Mouse (Mus musculus) stomach, postnatal 0 days (tissue): ENCODE measurements around the gene Fam71f1. TPM values are rescaled to one million over a fixed set of nuclear protein-coding genes. Genes with fewer than 3 reads are reported as not detected.

ENCODE experiments used
- ATAC-seq: fragments of 200-750 bp; cut with Nextera tagmentation; 2 replicates; pipeline ENCODE4 v1.8.0; 2017; ENCODE audit not compliant: low FRiP score, low TSS enrichment
- DNase-seq: peaks from one replicate; pipeline ENCODE4 v3.0.0-alpha.2; 2016; ENCODE audit warnings: low spot score
- H3K27ac ChIP-seq: fragments of 300-500 bp; sonication (generic); replicated peaks from 2 replicates; pipeline ENCODE4 v1.5.1; 2014; ENCODE audit warnings: mild to moderate bottlenecking, control low read depth
- H3K27me3 ChIP-seq: fragments of 300-500 bp; sonication (generic); 2 replicates; pipeline ENCODE4 v1.6.1; 2014; ENCODE audit warnings: low read length; ENCODE audit not compliant: control insufficient read depth, insufficient read depth
- H3K36me3 ChIP-seq: fragments of 300-500 bp; sonication (generic); 2 replicates; pipeline ENCODE4 v1.6.1; 2014; ENCODE audit warnings: low read length, mixed read lengths; ENCODE audit not compliant: control insufficient read depth, insufficient read depth
- H3K4me1 ChIP-seq: fragments of 300-500 bp; sonication (generic); replicated peaks from 2 replicates; pipeline ENCODE4 v1.6.1; 2014; ENCODE audit warnings: antibody characterized with exemption; ENCODE audit not compliant: control insufficient read depth, insufficient read depth
- H3K4me2 ChIP-seq: fragments of 300-500 bp; sonication (generic); replicated peaks from 2 replicates; pipeline ENCODE4 v1.6.1; 2014; ENCODE audit warnings: low read depth, mild to moderate bottlenecking, control low read depth, moderate library complexity
- H3K4me3 ChIP-seq: fragments of 300-500 bp; sonication (generic); 2 replicates; pipeline ENCODE4 v1.5.1; 2014; ENCODE audit warnings: low read depth, low read length, control low read depth
- H3K9ac ChIP-seq: fragments of 300-500 bp; sonication (generic); 2 replicates; pipeline ENCODE4 v1.6.1; 2014; ENCODE audit warnings: mild to moderate bottlenecking, low read length, control low read depth, mixed read lengths
- H3K9me3 ChIP-seq: fragments of 300-500 bp; sonication (generic); 2 replicates; pipeline ENCODE4 v1.6.1; 2016; ENCODE audit warnings: low read length; ENCODE audit not compliant: control insufficient read depth
- CTCF ChIP-seq: IDR thresholded peaks from 2 replicates; pipeline ENCODE4 v1.5.1; 2016; ENCODE audit warnings: antibody characterized with exemption, low read depth, mild to moderate bottlenecking, moderate library complexity
- EP300 ChIP-seq: optimal IDR thresholded peaks from 2 replicates; pipeline ENCODE3; 2016; ENCODE audit warnings: antibody characterized with exemption
- WGBS: fragments of 180-500 bp; shearing (Covaris S2); extraction: QIAGEN DNeasy Blood & Tissue Kit; methylation state at CpG from one replicate; pipeline ENCODE4 v1.1.7; 2014; 5-methylcytosine and 5-hydroxymethylcytosine counted together
- polyA plus RNA-seq: library from polyadenylated mRNA; unstranded; fragments of >200 nt; fragmentation: Nextera tagmentation; extraction: Ambion mirVana; gene quantifications from 2 replicates; pipeline ENCODE4 v1.2.1, GENCODE M21; 2015

Fam71f1 gene
- polyA plus RNA-seq, result not detected in 2 replicates

DNA sequence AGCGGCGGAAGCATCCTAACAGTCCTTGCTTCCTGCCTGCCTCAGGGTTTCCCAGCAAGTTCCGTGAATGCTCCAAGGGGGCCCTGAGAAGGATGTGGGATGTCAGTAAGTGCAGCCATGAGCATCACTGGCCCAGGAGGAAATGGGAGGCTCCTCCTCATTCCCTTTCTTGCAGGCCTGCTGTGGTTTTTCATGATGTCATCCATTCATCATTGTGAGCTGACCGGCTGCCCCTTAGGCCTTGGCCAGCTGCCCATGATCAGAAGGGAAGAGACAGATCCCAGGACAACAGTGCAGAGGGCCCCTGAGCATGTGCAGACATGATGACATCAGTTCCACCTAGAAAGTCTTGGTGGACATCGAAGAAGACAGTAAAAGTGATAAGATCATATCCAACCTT lies at the start of gene Fam71f1:
Fam71f1 (plus strand) TSS at position 262 of the 400 bp plus-strand sequence.
- peak; percentile 24; the same call in 1 of the 2 replicates for ATAC-seq
- no peak for DNase-seq
- H3K27ac ChIP-seq, result no peak within 1 kb of the TSS

DNA sequence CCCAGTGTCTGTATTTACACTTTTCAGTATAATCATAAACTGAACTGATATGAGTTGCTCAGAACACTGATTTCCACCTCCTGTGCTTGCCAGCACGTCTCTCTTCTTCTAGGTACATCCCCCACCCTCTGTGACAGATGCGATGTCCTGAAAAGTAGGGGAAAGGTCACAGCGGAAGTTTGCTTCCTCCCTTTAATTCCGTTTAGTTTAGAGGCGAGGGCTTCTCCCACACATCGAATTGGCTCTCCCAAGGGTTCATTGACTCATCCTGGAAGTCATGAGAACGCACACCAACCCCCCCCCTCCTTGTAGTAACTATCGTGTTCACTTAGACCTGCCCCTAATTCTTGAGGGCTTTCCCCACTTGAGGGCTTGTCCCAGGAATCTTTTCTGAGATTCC lies 48.0 kb upstream of the Fam71f1 start:
- H3K9me3 ChIP-seq, result no peaks in the 10 kb centered on the region
- WGBS, result 4% methylated on average over 8 of the region's 8 CpGs
- H3K27me3 ChIP-seq, result no peaks in the 10 kb centered on the region
- H3K27ac ChIP-seq, result no peak overlapping the region
- 0 out of 2 replicates have a peak, but pooled peaks cover 3% of the 10 kb centered on the region for H3K4me1 ChIP-seq
- no peak for TF ChIP-seq EP300
- TF ChIP-seq CTCF, result no peak
- H3K4me3 ChIP-seq, result no peak overlapping the region
- H3K9ac ChIP-seq, result no peak overlapping the region
- 0 out of 2 replicates have a peak, but pooled peaks cover 3% of the 10 kb centered on the region for H3K36me3 ChIP-seq
- ATAC-seq, result no peak
- H3K4me2 ChIP-seq, result peak overlapping the region; percentile 43
- peak; percentile 23 for DNase-seq

More for the DNA sequence above, at the start of gene Fam71f1:
- no peaks in the 10 kb centered on the region for H3K9me3 ChIP-seq
- H3K4me1 ChIP-seq, result no peaks in the 10 kb centered on the region
- TF ChIP-seq EP300 (no peak), CTCF (no peak)
- no peaks in the 10 kb centered on the region for H3K36me3 ChIP-seq
- WGBS, result 29% methylated on average over 3 of the region's 5 CpGs
- no peak within 1 kb of the TSS for H3K4me3 ChIP-seq
- H3K4me2 ChIP-seq, result no peak within 1 kb of the TSS
- no peak within 1 kb of the TSS for H3K9ac ChIP-seq
- no peaks in the 10 kb centered on the region for H3K27me3 ChIP-seq

DNA sequence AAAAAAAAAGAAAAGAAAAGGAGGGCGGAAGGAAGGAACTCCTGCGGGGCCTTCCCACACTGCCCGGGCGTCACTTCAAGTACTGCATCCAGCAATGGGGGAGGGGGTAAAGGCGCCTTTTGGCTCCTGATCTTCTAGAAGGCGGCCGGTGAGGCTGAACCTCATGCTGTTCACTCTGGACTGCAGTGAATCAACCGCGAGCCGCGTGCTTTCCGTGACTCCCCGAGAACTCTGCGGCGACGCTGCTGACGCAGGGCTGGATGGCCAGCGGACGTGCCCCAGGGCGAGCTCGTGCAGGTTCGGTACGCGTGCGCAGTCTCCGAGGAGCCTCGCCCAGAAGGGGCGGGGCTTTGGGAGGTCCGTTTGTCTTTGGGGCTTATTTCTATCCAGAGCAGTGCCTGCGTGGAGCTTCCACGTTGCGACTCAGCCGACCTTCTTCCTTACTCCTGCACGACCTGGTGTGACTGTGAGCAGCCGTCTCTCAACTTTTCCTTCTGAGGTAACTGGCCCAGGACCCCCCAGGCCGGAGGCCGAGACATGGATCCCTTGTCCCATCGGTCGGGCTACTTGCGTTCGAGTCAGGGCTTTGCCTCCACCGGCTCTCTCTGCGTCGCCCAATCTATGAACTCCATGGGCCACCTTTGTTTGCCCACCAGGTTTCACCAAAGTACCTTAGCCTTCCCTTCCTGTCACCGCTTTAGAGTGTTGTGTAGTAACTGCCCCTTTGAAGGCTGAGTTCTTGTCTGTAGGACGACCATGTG lies 46.4 kb upstream of the Fam71f1 start, which contains the start of gene Hilpda:
Hilpda (plus strand) TSS at position 177 of the 761 bp plus-strand sequence.
- H3K36me3 ChIP-seq, result 0 out of 2 replicates have a peak, but pooled peaks cover 3% of the 10 kb centered on the region
- no peaks in the 10 kb centered on the region for H3K9me3 ChIP-seq
- H3K4me2 ChIP-seq, result peak within 1 kb of the TSS; percentile 68
- H3K27me3 ChIP-seq, result no peaks in the 10 kb centered on the region
- H3K9ac ChIP-seq, result peak within 1 kb of the TSS; percentile 86
- under 1% methylated on average over 46 of the region's 46 CpGs for WGBS
- TF ChIP-seq CTCF (no peak), EP300 (no peak)
- peak within 1 kb of the TSS; percentile 64 for H3K4me3 ChIP-seq
- ATAC-seq (peak; percentile 98), DNase-seq (peak; percentile 97)
- 0 out of 2 replicates have a peak, but pooled peaks cover 3% of the 10 kb centered on the region for H3K4me1 ChIP-seq
- peak within 1 kb of the TSS; percentile 89 for H3K27ac ChIP-seq

- Histone ChIP-seq H3K27me3 (no peaks in the 10 kb centered on the region), H3K4me2 (no peak overlapping the region), H3K9me3 (no peaks in the 10 kb centered on the region), H3K4me1 (no peaks in the 10 kb centered on the region), H3K9ac (no peak overlapping the region), H3K4me3 (no peak overlapping the region), H3K27ac (no peak overlapping the region), H3K36me3 (0 out of 2 replicates have a peak, but pooled peaks cover 3% of the 10 kb centered on the region)
- ATAC-seq, result no peak
- 81% methylated on average over 5 of the region's 5 CpGs for WGBS
- no peak for TF ChIP-seq CTCF
- no peak for DNase-seq
Measured at GRCm38 (mm10) chr6:29276746-29277145, 42.2 kb upstream of the Fam71f1 start.

GRCm38 (mm10) chr6:29278513-29279267 lies 40.2 kb upstream of the Fam71f1 start:
- H3K27ac ChIP-seq, result no peak overlapping the region
- 25% methylated on average over 8 of the region's 8 CpGs for WGBS
- H3K9me3 ChIP-seq, result no peaks in the 10 kb centered on the region
- TF ChIP-seq CTCF, result peak; percentile 88
- no peak for TF ChIP-seq EP300
- no peaks in the 10 kb centered on the region for H3K27me3 ChIP-seq
- ATAC-seq (peak; percentile 76), DNase-seq (peak; percentile 47)
- H3K36me3 ChIP-seq, result 0 out of 2 replicates have a peak, but pooled peaks cover 3% of the 10 kb centered on the region
- no peaks in the 10 kb centered on the region for H3K4me1 ChIP-seq
- no peak overlapping the region for H3K4me2 ChIP-seq
- no peak overlapping the region for H3K4me3 ChIP-seq
- H3K9ac ChIP-seq, result no peak overlapping the region
